Mouse (Mus musculus) MEL (cell line): ENCODE measurements at regions not wholly inside any gene's neighbourhood (a gene's known extent, or its start where the extent isn't known, plus 50 kb on each side); places are given as distances from the start of the nearest gene placed in this dataset.

Experiments
- DNase-seq: peaks from one replicate; pipeline ENCODE4 v3.0.0; 2011; ENCODE audit warnings: low read depth, low spot score
- H3K27ac ChIP-seq: 2 replicates; pipeline ENCODE4 v1.5.1; 2012; ENCODE audit warnings: low read depth, mild to moderate bottlenecking, control low read depth, low read length, moderate library complexity; ENCODE audit not compliant: control insufficient read depth
- H3K27me3 ChIP-seq, 2 experiments: fragments of 150-350 bp in 1 of 2; sonication (generic) in 1 of 2; 2 replicates each; pipeline ENCODE4 v1.6.1; 2012; ENCODE audit warnings: low read length in 2 of 2, mild to moderate bottlenecking in 2 of 2, improper control_type of control experiment in 1 of 2, moderate library complexity in 1 of 2; ENCODE audit not compliant: insufficient read depth in 2 of 2, control insufficient read depth in 1 of 2
- H3K36me3 ChIP-seq, 2 experiments: 2 replicates each; pipeline ENCODE4 v1.6.1; 2012 to 2014; ENCODE audit warnings: low read length in 2 of 2, improper control_type of control experiment in 1 of 2, inconsistent platforms in 1 of 2, mild to moderate bottlenecking in 1 of 2; ENCODE audit not compliant: insufficient read depth in 2 of 2, control insufficient read depth in 1 of 2
- H3K4me1 ChIP-seq, 2 experiments: fragments of 150-350 bp in 1 of 2; sonication (generic) in 1 of 2; 2 replicates each; pipeline ENCODE4 v1.6.1; 2012; ENCODE audit warnings: low read length in 2 of 2, improper control_type of control experiment in 1 of 2, mild to moderate bottlenecking in 1 of 2; ENCODE audit not compliant: insufficient read depth in 2 of 2, control insufficient read depth in 1 of 2
- H3K4me3 ChIP-seq, 2 experiments: fragments of 150-350 bp in 1 of 2; sonication (generic) in 1 of 2; 2 replicates each; pipeline ENCODE4 v1.5.1; 2012; ENCODE audit warnings: low read depth in 2 of 2, low read length in 2 of 2, mild to moderate bottlenecking in 2 of 2, moderate library complexity in 2 of 2, control low read depth in 1 of 2, improper control_type of control experiment in 1 of 2; ENCODE audit not compliant: control insufficient read depth in 1 of 2, insufficient read depth in 1 of 2
- H3K79me2 ChIP-seq: 2 replicates; pipeline ENCODE4 v1.6.1; 2012; ENCODE audit warnings: mild to moderate bottlenecking, low read length, moderate library complexity; ENCODE audit not compliant: control insufficient read depth, poor library complexity, insufficient read depth
- H3K9ac ChIP-seq: 2 replicates; pipeline ENCODE4 v1.6.1; 2012; ENCODE audit warnings: low read depth, mild to moderate bottlenecking, control low read depth, low read length, moderate library complexity; ENCODE audit not compliant: control insufficient read depth, poor library complexity, severe bottlenecking
- H3K9me3 ChIP-seq: fragments of 150-350 bp; sonication (generic); replicated peaks from 2 replicates; pipeline ENCODE4 v1.6.1; 2012; ENCODE audit warnings: mild to moderate bottlenecking, low read length, improper control_type of control experiment, moderate library complexity; ENCODE audit not compliant: insufficient read depth
- BHLHE40 ChIP-seq: IDR thresholded peaks from 2 replicates; pipeline ENCODE4 v1.6.1; 2012; ENCODE audit warnings: low read depth, mild to moderate bottlenecking, inconsistent platforms, low read length, improper control_type of control experiment, borderline replicate concordance
- CHD1 ChIP-seq: IDR thresholded peaks from 2 replicates; pipeline ENCODE4 v1.6.1; 2012; ENCODE audit warnings: low read depth, mild to moderate bottlenecking, inconsistent platforms, low read length, improper control_type of control experiment
- E2F4 ChIP-seq: IDR thresholded peaks from 2 replicates; pipeline ENCODE4 v1.6.1; 2011; ENCODE audit warnings: low read depth, low read length, improper control_type of control experiment, borderline replicate concordance
- ELF1 ChIP-seq: IDR thresholded peaks from 2 replicates; pipeline ENCODE4 v1.6.1; 2014; ENCODE audit warnings: low read depth, mild to moderate bottlenecking, inconsistent platforms, low read length, improper control_type of control experiment, moderate library complexity
- GABPA ChIP-seq: IDR thresholded peaks from 2 replicates; pipeline ENCODE4 v1.6.1; 2012; ENCODE audit warnings: low read depth, mild to moderate bottlenecking, inconsistent platforms, low read length, improper control_type of control experiment, moderate library complexity
- GATA1 ChIP-seq: IDR thresholded peaks from 2 replicates; pipeline ENCODE4 v1.6.1; 2011; ENCODE audit warnings: low read depth, low read length, improper control_type of control experiment
- HCFC1 ChIP-seq: IDR thresholded peaks from 2 replicates; pipeline ENCODE4 v1.6.1; 2012; ENCODE audit warnings: low read depth, mild to moderate bottlenecking, inconsistent platforms, low read length, improper control_type of control experiment, moderate library complexity
- JUND ChIP-seq: IDR thresholded peaks from 2 replicates; pipeline ENCODE4 v1.6.1; 2011; ENCODE audit warnings: low read depth, mild to moderate bottlenecking, improper control_type of control experiment, low read length
- MAX ChIP-seq: IDR thresholded peaks from 2 replicates; pipeline ENCODE4 v1.6.1; 2011; ENCODE audit warnings: low read length, improper control_type of control experiment
- MAZ ChIP-seq: IDR thresholded peaks from 2 replicates; pipeline ENCODE4 v1.6.1; 2012; ENCODE audit warnings: low read depth, mild to moderate bottlenecking, inconsistent platforms, low read length, improper control_type of control experiment
- MXI1 ChIP-seq: IDR thresholded peaks from 2 replicates; pipeline ENCODE4 v1.6.1; 2011; ENCODE audit warnings: mild to moderate bottlenecking, low read depth, low read length, improper control_type of control experiment
- NRF1 ChIP-seq: IDR thresholded peaks from 2 replicates; pipeline ENCODE4 v1.6.1; 2014; ENCODE audit warnings: low read depth, mild to moderate bottlenecking, inconsistent platforms, low read length, improper control_type of control experiment, moderate library complexity; ENCODE audit not compliant: poor library complexity, insufficient read depth, severe bottlenecking
- POLR2A ChIP-seq, 2 experiments: IDR thresholded peaks; 2 replicates each; pipeline ENCODE4 v1.6.1; 2011 to 2012; ENCODE audit warnings: low read length in 2 of 2, mild to moderate bottlenecking in 2 of 2, control low read depth in 1 of 2, improper control_type of control experiment in 1 of 2, low read depth in 1 of 2, moderate library complexity in 1 of 2; ENCODE audit not compliant: control insufficient read depth in 1 of 2, insufficient read depth in 1 of 2, poor library complexity in 1 of 2
- RCOR1 ChIP-seq: IDR thresholded peaks from 2 replicates; pipeline ENCODE4 v1.6.1; 2012; ENCODE audit warnings: low read depth, mild to moderate bottlenecking, inconsistent platforms, low read length, improper control_type of control experiment
- SMC3 ChIP-seq: IDR thresholded peaks from 2 replicates; pipeline ENCODE4 v1.6.1; 2011; ENCODE audit warnings: low read depth, low read length, improper control_type of control experiment
- TAL1 ChIP-seq: IDR thresholded peaks from 2 replicates; pipeline ENCODE4 v1.6.1; 2012; ENCODE audit warnings: mild to moderate bottlenecking, inconsistent platforms, low read length, moderate library complexity, mixed read lengths
- TCF12 ChIP-seq: IDR thresholded peaks from 2 replicates; pipeline ENCODE4 v1.6.1; 2014; ENCODE audit warnings: low read depth, mild to moderate bottlenecking, inconsistent platforms, low read length, improper control_type of control experiment, moderate library complexity
- USF1 ChIP-seq: IDR thresholded peaks from 2 replicates; pipeline ENCODE4 v1.6.1; 2014; ENCODE audit warnings: low read depth, mild to moderate bottlenecking, inconsistent platforms, low read length, improper control_type of control experiment, moderate library complexity
- USF2 ChIP-seq, 2 experiments: IDR thresholded peaks; 2 replicates each; pipeline ENCODE4 v1.6.1; 2011 to 2012; ENCODE audit warnings: improper control_type of control experiment in 2 of 2, low read length in 2 of 2, borderline replicate concordance in 1 of 2, inconsistent platforms in 1 of 2, low read depth in 1 of 2, mild to moderate bottlenecking in 1 of 2; ENCODE audit not compliant: insufficient read depth in 1 of 2
- ZKSCAN1 ChIP-seq: IDR thresholded peaks from 2 replicates; pipeline ENCODE4 v1.6.1; 2012; ENCODE audit warnings: low read depth, mild to moderate bottlenecking, inconsistent platforms, low read length, improper control_type of control experiment, moderate library complexity
- ZMIZ1 ChIP-seq: IDR thresholded peaks from 2 replicates; pipeline ENCODE4 v1.6.1; 2012; ENCODE audit warnings: low read depth, mild to moderate bottlenecking, inconsistent platforms, low read length, improper control_type of control experiment, moderate library complexity
- ZNF384 ChIP-seq: IDR thresholded peaks from 2 replicates; pipeline ENCODE4 v1.6.1; 2012; ENCODE audit warnings: low read depth, mild to moderate bottlenecking, inconsistent platforms, low read length, improper control_type of control experiment

DNA sequence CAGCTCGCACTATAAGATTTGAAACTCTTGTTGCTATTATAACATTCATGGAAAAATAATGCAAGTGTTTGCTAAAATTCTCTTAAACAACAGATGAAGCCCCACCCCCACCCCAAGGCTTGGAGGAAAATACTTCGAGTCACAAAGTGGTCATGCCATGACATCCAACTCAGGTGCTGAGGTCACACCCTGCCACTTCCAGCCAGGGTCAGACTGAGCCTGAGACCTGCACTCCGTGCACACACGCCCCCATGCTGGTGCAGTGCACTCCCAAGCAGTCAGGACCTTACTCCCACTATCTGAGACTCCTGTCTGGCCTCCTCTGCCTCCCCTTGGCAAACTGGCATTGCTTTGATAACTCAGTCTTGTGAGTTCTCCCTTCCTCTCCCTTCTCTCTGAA lies 102.7 kb upstream of the Smad1 start:
- Histone ChIP-seq H3K4me1 (no peaks in the 10 kb centered on the region), H3K79me2 (no peaks in the 10 kb centered on the region), H3K27ac (no peak overlapping the region), H3K36me3 (no peaks in the 10 kb centered on the region), H3K4me3 (no peak overlapping the region), H3K9ac (no peak overlapping the region), H3K27me3 (no peaks in the 10 kb centered on the region), H3K9me3 (no peaks in the 10 kb centered on the region)
- no peak for DNase-seq
- TF ChIP-seq ZKSCAN1 (no peak), E2F4 (no peak), GABPA (no peak), BHLHE40 (no peak), MAZ (no peak), POLR2A (IDR thresholded peaks at IDR 0.05; ENCODE audit: control insufficient read depth in 1 of 2, insufficient read depth in 1 of 2, low read depth in 1 of 2, low read length in 2 of 2, poor library complexity in 1 of 2) (no peak), ZNF384 (no peak)

GRCm38 (mm10) chr8:79501238-79501637 lies 101.9 kb upstream of the Smad1 start:
- H3K36me3 ChIP-seq: no peaks in the 10 kb centered on the region
- H3K79me2 ChIP-seq: no peaks in the 10 kb centered on the region
- no peak for DNase-seq
- H3K9ac ChIP-seq: no peak overlapping the region
- H3K4me3 ChIP-seq: no peak overlapping the region
- no peaks in the 10 kb centered on the region for H3K27me3 ChIP-seq
- H3K27ac ChIP-seq: no peak overlapping the region
- TF ChIP-seq ELF1: no peak
- no peak for TF ChIP-seq ZMIZ1
- TF ChIP-seq USF2 (IDR thresholded peaks at IDR 0.05; ENCODE audit: borderline replicate concordance in 1 of 2, insufficient read depth in 1 of 2, low read depth in 1 of 2, low read length in 2 of 2): no peak
- no peak for TF ChIP-seq POLR2A (IDR thresholded peaks at IDR 0.05; ENCODE audit: control insufficient read depth in 1 of 2, insufficient read depth in 1 of 2, low read depth in 1 of 2, low read length in 2 of 2, poor library complexity in 1 of 2)
- no peak for TF ChIP-seq CHD1
- no peak for TF ChIP-seq USF1
- TF ChIP-seq NRF1: no peak
- no peak for TF ChIP-seq MXI1
- TF ChIP-seq JUND: no peak
- TF ChIP-seq, all 39 proteins: peak for 0
- no peaks in the 10 kb centered on the region for H3K9me3 ChIP-seq
- H3K4me1 ChIP-seq: no peaks in the 10 kb centered on the region

DNA sequence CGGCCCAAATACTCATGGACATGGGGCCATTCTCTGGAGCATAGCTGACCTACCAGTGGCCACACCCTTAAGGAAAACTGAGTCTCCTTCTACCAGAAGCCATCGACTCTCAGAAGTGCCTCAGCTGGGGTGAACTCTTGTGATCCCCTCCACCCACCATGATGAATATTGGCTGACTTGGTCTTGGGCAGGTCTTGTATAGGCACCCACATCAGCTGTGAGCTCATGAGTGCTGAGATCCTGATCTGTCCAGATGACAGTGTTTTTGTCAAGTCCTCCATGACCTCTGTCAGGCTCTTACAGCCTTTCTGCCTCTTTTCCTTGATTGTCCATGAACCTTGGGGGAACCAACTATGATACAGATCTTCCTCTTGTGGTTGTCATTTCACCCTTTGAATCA lies 99.9 kb upstream of the Smad1 start:
- Histone ChIP-seq H3K27me3 (no peaks in the 10 kb centered on the region), H3K4me3 (no peak overlapping the region), H3K9ac (no peak overlapping the region), H3K4me1 (no peaks in the 10 kb centered on the region), H3K36me3 (no peaks in the 10 kb centered on the region), H3K79me2 (no peaks in the 10 kb centered on the region), H3K27ac (no peak overlapping the region), H3K9me3 (no peaks in the 10 kb centered on the region)
- no peak for TF ChIP-seq USF2 (IDR thresholded peaks at IDR 0.05; ENCODE audit: borderline replicate concordance in 1 of 2, insufficient read depth in 1 of 2, low read depth in 1 of 2, low read length in 2 of 2)
- no peak for TF ChIP-seq USF1
- TF ChIP-seq HCFC1: no peak
- no peak for TF ChIP-seq SMC3
- no peak for TF ChIP-seq E2F4
- TF ChIP-seq TCF12: no peak
- no peak for TF ChIP-seq RCOR1
- no peak for TF ChIP-seq GATA1
- TF ChIP-seq TAL1: no peak
- no peak for TF ChIP-seq MAX
- no peak for DNase-seq
